Mouse (Mus musculus) liver, adult (tissue): ENCODE data around the gene Zfp385c.
A peak's percentile ranks its signal among the peaks of the same experiment; 100 is the strongest.

Experiments used
- GATA4 ChIP-seq: IDR thresholded peaks from 2 replicates; pipeline ENCODE4 v1.6.1; 2014; ENCODE audit warnings: mild to moderate bottlenecking, low read length; ENCODE audit not compliant: insufficient replicate concordance

The Zfp385c gene

GRCm38 (mm10) chr11:100692164-100692616 is at the start of gene Zfp385c:
Zfp385c (minus strand) TSS chr11:100692455.
- TF ChIP-seq GATA4 = no peak

GRCm38 (mm10) chr11:100741348-100741747 is 49.1 kb upstream of the Zfp385c start:
- no peak for TF ChIP-seq GATA4

- no peak for TF ChIP-seq GATA4
These were observed 46.5 kb upstream of the Zfp385c start for GRCm38 (mm10) chr11:100738749-100739148.

- peak; percentile 80; the same call in 1 of the 2 replicates for TF ChIP-seq GATA4
These were observed 45.9 kb upstream of the Zfp385c start, which contains the start of gene Rab5c for GRCm38 (mm10) chr11:100738066-100738604. Rab5c (minus strand) TSS chr11:100738215.

- peak; percentile 69 for TF ChIP-seq GATA4
These were observed 45.0 kb upstream of the Zfp385c start for GRCm38 (mm10) chr11:100737105-100737733.

GRCm38 (mm10) chr11:100736746-100737080 is 44.5 kb upstream of the Zfp385c start:
- TF ChIP-seq GATA4 = no peak

- no peak for TF ChIP-seq GATA4
These were observed 43.9 kb upstream of the Zfp385c start for GRCm38 (mm10) chr11:100735954-100736745.

GRCm38 (mm10) chr11:100735134-100735865 is 43.0 kb upstream of the Zfp385c start:
- TF ChIP-seq GATA4 = no peak

- no peak for TF ChIP-seq GATA4
These were observed 38.4 kb upstream of the Zfp385c start for GRCm38 (mm10) chr11:100730477-100731205.

- no peak for TF ChIP-seq GATA4
These were observed 37.7 kb upstream of the Zfp385c start for GRCm38 (mm10) chr11:100729976-100730375.

GRCm38 (mm10) chr11:100728601-100729000 is 36.3 kb upstream of the Zfp385c start:
- TF ChIP-seq GATA4 = no peak

GRCm38 (mm10) chr11:100727201-100727600 is 34.9 kb upstream of the Zfp385c start:
- TF ChIP-seq GATA4 = no peak

- peak; percentile 77; the same call in 1 of the 2 replicates for TF ChIP-seq GATA4
These were observed 32.8 kb upstream of the Zfp385c start for GRCm38 (mm10) chr11:100724919-100725512.

- no peak for TF ChIP-seq GATA4
These were observed 30.3 kb upstream of the Zfp385c start for GRCm38 (mm10) chr11:100722493-100723028.
